Mouse (Mus musculus) v-Abl transformed pro-B cells (cell line): Measurements from ENCODE around the gene Cpa4.

Source experiments
- in situ Hi-C, 2 experiments: fragments of 400-800 bp; cut with MboI; formaldehyde crosslinking; loops; one replicate each; pipeline ENCODE4 v1.15.1; 2025; ENCODE audit not compliant: unreplicated experiment in 2 of 2

Cpa4 gene

GRCm38 (mm10) chr6:30589819-30590218 lies 21.6 kb downstream of the Cpa4 start:
- in situ Hi-C loops: no loop called here

- in situ Hi-C loops: no loop called here
These were observed 23.8 kb downstream of the Cpa4 start for GRCm38 (mm10) chr6:30591851-30592404.

DNA sequence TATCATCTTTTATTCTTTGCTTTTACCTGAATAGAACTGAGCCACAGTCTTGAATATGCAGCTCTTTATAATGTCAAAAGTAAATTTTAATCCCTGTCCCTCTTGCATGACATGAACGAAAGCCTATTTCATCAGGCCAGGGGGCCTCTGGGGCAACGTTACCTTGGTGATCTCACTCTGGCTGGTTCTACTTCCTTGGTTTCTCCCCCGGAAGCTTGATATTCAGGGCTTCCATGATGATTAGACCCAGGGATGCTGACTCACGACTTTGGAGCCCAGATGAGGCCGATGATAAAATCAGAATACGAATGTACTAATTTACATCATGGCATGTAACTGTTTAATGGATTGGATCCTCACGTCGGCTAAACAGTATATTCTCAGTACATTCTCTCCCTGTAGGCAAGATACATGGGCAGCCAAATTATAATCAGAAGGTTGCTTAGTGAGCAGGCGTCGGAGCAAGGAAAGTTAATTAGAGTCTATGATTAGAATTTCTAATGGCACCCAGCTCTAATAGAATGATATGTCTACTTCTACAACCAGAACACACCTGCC lies 24.3 kb downstream of the Cpa4 start:
- in situ Hi-C loops: no loop called here

DNA sequence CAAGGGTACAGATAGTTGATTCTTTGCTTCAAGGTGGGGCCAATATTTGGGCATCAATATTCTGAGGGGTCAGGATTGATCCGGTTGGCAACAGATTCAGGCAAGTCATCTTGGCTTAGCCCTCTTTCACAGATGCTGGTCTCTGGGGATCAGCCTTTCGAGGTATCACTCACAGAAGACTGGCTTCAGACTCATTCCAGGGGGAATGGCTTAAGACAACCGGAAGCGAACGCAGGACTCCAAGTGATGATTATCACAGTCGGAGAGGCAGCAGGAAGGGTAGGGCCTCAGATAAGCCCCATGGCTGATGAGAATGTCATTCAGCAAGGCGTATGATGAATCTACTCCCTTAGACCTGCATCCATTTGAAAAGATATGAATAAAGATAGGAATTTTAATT lies 26.2 kb downstream of the Cpa4 start:
- in situ Hi-C loops: no loop called here

GRCm38 (mm10) chr6:30596230-30596898 lies 28.2 kb downstream of the Cpa4 start:
- in situ Hi-C loops: no loop called here

GRCm38 (mm10) chr6:30600033-30600432 lies 31.9 kb downstream of the Cpa4 start:
- in situ Hi-C loops: no loop called here

DNA sequence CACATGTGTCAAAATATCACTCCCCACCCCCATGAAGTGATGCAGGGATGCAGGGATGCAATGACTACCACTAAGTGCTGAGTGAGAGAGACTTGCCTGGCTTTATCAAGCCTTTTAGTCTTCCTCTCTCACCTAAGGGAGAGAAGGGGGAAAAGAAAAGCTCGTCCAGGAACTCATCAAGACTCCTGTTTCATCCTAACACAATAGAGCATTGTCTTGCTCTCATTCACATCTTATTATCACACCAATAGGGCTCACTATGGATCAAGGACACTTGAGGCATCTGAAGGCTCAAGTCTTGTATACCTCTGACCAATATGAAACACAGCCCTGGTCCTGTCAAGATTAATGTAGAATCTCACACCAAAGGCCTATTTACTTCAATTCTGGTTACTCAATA lies 32.8 kb downstream of the Cpa4 start:
- in situ Hi-C loops: no loop called here

DNA sequence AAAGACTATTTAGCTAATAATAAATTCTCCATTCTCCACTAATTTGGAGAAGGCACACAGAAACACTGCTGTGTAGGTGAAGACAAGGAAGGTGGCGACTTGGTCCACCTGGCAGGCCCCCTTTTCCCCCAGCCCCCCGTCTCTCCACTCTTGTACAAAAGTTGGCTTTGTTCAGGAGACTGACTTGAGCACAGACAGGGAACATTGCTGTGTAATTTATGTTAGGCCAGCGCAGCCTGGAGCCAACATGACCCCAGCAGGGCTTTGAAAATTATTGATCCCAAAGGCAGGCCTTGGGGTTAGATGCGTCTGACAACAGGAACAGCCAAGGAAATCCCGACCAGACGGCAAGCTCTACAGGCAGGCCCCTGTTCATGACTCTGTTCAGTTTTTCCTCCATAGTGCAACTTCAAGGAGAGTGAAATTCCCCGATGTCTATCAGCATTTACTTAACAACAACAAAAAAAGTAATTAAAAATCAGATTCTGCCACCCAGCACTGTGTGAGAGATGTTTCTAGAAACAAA lies 36.2 kb downstream of the Cpa4 start:
- in situ Hi-C loops: no loop called here

- in situ Hi-C loops: no loop called here
These were observed 36.9 kb downstream of the Cpa4 start for GRCm38 (mm10) chr6:30605111-30605510.

DNA sequence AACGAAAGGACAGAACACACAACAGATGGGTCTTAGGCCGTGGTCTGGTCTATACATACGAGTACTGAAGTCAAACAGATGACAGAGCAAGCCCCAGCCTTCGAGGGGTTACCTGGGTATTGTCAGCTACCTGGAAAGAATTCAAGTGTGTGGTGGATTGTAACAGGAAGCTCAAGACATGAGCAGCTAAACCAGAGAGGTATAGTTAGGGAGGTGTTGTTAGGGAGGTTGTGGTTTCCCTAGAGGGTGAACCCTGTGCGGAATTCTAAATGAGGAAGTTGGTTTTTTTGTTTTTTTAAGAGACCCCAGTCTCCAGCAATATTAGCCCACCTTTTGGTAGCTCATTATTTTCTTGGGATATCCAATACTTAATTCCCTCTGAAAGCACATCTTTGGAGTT lies 37.5 kb downstream of the Cpa4 start:
- in situ Hi-C loops: no loop called here

DNA sequence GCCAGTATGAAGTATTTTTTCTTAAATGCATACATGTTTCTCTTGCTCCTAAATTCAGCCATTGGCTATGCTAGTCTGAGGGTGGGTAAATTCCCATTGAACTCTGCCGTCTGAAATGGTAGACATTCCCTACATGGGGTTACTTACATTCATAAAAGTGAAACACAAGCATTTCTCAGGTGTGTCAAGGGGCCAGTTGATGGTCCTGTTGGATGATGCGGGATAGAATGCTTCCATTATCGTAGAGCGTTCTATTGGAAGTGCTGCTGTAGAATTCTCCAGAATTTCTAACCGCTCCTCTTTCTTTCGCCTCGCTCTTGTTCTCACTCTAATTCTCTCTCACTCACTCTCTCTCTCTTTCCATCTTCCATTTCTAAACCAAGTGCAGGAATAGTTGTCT lies 42.5 kb downstream of the Cpa4 start, which contains the start of gene Cpa5:
TSS of gene Cpa5 (plus strand) at position 301 of the 400 bp plus-strand sequence.
- in situ Hi-C loops: no loop called here

GRCm38 (mm10) chr6:30611212-30611611 lies 43.0 kb downstream of the Cpa4 start:
- in situ Hi-C loops: no loop called here

DNA sequence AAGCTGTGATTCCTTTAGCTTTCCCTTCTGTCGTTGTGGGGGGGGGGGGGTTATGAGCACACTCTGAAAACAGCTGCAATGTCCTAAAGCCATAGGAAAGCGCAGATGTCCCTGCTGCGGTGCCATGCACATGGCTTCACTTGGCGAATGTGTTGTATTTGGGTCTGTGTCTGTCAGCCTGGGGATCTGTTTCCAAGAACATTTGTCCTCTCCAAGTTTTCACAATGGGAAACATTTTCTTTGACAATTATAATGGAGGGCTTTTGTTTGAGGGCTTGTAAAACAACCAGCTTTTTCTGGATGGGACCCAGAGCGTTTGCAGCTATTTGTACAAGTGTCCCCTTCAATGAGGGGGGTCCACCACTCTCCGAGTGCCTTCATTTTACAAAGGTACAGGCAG lies 46.1 kb downstream of the Cpa4 start:
- in situ Hi-C loops: no loop called here

GRCm38 (mm10) chr6:30615741-30616140 lies 47.6 kb downstream of the Cpa4 start:
- in situ Hi-C loops: no loop called here

- in situ Hi-C loops: no loop called here
These were observed 48.3 kb downstream of the Cpa4 start for GRCm38 (mm10) chr6:30616491-30616941.

DNA sequence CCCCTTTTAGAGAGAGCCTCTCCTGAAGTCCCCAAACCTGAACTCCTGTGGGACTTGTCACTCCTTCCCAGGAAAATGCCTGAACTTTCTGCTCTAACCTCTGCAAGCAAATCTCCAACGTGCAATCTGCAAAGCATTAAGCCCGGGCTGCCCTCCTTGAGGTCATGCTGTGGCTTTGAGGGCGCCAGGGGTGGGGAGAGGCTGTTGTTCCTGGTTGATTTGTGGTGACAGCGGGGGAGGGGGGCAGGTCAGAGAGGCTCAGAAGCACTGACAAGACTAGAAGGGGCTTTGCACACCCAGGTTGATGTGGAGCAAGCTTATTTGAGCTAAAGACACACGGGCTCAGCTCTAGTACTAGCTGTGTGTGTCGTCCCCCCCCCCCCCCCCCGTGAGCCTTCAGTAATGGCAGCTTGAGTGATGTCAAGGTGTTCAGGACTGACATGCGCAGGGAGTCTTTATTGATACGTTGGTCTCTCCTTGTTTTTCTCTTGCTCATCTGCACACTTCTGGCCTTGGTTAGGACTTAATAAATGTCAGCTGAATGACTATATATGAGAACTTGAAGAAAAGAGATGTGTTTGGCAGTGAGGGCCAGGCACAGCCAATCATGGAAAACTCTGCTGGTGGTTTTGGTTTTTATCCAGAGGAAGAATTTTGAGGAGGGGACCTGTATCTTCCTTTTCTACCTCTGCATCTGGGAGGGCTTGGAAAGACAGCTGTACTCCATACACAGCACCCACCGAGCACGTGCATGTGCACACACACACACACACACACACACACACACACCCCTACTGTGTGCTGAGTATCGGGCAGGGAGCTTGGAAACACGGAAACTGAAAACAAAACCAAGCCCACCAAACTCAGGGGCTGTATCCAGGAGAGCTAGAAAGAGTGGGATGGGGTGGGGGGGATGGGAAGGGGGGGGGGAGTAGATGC lies 49.1 kb downstream of the Cpa4 start:
- in situ Hi-C loops: no loop called here

- in situ Hi-C loops: no loop called here
These were observed 49.9 kb downstream of the Cpa4 start for GRCm38 (mm10) chr6:30617959-30618590.

DNA sequence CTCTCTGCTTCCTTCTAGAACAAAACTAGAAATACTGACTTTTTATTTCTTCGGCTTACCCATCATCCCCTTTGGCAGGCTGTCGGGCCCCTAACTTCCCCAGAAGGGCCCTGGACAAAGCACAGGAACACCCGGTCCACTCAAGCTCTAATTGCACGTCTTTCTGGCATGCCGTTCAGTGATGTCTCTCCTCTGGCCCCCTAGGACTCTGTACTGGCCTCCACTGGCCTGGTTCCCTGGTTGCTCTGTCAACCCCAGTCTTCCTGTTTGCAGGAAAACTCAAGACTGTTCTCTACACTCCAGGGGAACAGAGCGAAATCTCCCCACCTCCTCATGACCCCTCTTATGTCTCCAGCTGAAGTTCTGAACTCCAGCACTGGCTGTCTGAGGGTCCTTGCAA lies 50.6 kb downstream of the Cpa4 start:
- in situ Hi-C loops: no loop called here

DNA sequence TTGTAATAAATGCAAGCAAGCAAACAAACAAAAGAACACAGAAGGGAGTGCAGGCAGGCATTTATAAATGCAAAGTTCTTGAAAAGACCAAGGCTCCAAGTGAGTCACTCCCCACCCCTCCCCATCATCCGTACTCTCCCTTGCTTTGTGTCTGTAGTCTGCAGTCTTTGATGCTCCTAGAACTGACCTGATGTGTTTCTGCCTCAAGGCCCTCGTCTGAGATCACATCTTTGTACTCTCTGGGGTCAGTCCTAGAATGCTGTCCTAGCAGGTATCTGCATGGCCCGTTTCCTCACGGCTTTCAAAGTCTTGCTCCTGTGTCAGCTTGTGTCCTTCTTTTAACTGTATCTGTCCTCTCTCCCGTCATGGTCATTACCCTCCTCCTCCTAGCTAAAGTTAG lies 51.4 kb downstream of the Cpa4 start:
- in situ Hi-C loops: no loop called here

GRCm38 (mm10) chr6:30620591-30620990 lies 52.4 kb downstream of the Cpa4 start:
- in situ Hi-C loops: no loop called here
